Mouse (Mus musculus): ENCODE data around the gene En1.

The En1 gene

GRCm38 (mm10) chr1:120600149-120600445 lies 2.1 kb upstream of the En1 start:
- no peak for DNase-seq (ENCODE audit: low spot score)

- DNase-seq (ENCODE audit: low spot score): no peak
Measured at GRCm38 (mm10) chr1:120600516-120601252, 1.5 kb upstream of the En1 start.

- no peak for DNase-seq (ENCODE audit: low spot score)
Measured at GRCm38 (mm10) chr1:120601253-120601836, 873 bp upstream of the En1 start.

DNA sequence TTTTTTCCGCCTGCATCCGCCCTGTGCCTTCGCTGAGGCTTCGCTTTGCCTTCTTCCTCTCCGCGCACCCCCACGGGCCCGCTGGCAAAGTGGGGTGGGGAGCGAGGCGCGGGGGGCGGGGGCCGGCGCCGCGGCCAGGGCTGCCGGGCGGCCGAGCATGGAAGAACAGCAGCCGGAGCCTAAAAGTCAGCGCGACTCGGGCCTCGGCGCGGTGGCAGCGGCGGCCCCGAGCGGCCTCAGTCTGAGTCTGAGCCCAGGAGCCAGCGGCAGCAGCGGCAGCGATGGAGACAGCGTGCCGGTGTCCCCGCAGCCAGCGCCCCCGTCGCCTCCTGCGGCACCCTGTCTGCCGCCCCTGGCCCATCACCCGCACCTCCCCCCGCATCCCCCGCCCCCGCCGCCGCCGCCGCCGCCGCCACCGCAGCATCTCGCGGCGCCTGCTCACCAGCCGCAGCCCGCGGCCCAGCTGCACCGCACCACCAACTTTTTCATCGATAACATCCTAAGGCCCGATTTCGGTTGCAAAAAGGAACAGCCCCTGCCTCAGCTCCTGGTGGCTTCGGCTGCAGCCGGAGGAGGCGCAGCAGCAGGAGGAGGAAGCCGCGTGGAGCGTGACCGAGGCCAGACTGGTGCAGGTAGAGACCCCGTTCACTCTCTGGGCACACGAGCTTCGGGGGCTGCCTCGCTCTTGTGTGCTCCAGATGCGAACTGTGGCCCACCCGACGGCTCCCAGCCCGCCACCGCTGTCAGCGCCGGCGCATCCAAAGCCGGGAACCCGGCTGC lies 848 bp downstream of the En1 start:
- DNase-seq (ENCODE audit: low spot score): no peak

DNA sequence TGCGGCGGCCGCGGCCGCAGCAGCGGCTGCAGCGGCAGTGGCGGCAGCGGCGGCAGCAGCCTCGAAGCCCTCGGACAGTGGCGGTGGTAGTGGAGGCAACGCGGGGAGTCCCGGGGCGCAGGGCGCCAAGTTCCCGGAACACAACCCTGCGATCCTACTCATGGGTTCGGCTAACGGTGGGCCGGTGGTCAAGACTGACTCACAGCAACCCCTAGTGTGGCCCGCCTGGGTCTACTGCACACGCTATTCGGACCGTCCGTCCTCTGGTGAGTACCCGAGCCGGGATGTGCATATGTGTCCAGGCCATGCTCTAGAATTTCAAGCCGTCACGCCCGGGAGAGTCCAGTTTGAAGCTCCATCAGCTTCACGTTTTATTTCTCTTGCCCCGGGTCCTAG lies 1.4 kb downstream of the En1 start:
- no peak for DNase-seq (ENCODE audit: low spot score)

- DNase-seq (ENCODE audit: low spot score): no peak
Measured at GRCm38 (mm10) chr1:120604431-120605142, 2.4 kb downstream of the En1 start.

- DNase-seq (ENCODE audit: low spot score): no peak
Measured at GRCm38 (mm10) chr1:120605143-120605435, 2.9 kb downstream of the En1 start.

DNA sequence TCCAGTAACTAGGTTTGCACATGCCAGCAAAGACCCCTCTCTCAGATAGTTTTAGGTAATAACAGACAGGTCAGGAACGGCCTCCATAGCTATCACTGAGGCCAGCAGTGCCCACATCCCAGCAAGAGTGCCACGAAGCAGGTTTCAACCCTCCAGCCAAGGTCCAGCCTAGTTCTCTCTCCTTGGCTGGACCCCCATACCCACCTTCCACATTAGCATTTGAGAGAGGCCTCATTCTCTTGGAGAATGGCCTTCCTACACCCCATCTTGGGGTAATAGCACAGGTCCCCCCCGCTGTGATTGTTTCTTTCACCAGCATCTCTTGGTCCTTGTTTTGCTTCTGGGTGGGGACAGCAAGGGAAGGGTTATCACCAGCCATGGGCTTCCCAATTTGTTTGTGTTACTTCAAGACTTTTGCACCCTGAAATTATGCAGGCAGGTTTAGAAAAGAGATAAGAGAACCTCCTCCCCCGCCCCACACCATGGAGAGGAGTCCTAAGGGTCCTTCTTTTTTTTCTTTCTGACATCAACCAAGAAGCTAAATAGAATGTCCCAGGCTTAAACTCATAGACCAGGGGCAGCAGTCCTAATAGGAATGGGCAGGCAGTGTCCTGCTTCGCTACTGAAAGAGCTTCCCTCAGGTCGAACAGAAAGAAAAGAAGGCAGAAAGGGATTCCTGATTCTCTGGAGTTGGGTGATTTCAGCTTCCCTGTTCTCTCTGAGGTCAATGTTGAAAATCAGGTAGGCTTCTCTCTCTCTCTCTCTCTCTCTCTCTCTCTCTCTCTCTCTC lies 3.5 kb downstream of the En1 start:
- no peak for DNase-seq (ENCODE audit: low spot score)

- no peak for DNase-seq (ENCODE audit: low spot score)
Measured at GRCm38 (mm10) chr1:120606641-120607575, 4.7 kb downstream of the En1 start.

DNA sequence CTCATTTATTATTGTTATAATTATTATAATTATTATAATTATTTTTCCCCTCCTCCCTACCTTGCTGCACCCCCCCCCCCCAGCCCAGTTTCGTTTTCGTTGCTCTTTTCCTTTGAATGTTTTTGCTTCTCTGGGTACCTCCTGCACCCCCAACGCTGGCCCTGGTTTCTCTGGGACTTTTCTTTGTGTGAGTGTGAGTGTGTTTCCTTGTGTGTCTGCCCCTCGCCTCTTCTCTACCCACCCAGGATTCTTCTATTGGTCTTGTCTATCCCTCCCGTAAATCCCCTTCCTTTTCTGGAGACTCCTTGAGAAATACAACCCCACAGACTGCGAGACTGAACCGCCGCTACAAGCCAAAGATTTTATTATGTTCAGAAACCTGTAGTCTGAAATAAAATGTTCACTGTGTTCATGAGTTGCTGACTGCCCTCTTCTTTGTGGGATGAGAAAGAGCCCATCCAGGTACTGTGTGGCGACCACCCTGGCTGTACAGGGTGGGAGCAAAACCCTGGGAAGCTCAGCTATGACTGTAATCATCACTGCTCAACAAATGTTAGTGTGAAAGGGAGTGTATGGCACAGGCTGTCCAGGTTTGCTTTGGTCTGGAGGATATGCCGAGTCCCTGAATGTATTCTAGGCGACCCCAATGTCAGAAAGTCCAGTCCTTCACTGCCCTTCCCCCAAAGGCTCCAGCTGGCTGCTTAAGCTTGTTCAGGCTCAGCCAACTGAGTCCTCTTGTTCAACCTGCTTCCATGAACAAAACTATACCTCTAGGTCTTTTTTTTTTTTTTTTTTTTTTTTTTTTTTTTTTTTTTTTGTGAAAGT lies 5.6 kb downstream of the En1 start:
- DNase-seq (ENCODE audit: low spot score): no peak

DNA sequence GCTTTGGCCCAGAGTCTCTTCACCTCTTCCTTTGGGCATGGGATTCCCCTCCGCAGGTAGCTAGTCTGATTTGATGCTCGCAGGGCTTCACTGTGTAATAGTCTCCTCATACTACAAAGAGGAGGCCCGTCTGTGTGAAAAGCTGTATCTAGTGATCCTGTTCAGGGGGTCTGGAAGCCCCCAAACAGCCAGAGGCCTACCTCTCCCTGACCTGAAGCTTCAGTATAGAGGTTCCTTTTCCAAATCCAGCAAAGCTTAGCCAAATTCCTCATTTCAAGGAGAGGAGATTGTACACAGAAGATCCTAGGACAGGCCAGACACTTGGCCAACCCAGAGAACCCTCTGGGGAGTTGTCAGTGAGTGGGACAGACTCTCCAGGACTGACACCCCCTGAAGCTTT lies 6.2 kb downstream of the En1 start:
- no peak for DNase-seq (ENCODE audit: low spot score)

DNA sequence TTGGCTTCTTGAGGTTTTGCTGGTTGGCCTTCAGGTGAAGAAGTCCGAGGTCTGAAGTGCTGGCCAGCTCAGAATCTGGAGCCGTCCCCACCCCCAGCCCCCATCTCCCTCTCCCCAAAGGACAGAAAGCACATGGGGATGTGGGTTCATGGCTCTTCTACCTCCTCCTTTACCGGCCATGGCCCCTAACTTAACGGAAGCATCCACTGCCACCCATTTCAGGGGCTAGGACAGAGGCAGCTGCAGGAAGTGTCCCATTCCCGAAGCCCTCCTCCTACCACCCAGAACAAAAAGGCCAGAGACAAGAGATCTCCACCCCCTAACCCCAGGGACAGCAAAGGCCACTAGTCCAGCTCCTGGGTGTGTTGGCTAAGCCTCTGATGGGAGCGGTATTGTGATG lies 7.4 kb downstream of the En1 start:
- DNase-seq (ENCODE audit: low spot score): no peak

- no peak for DNase-seq (ENCODE audit: low spot score)
Measured at GRCm38 (mm10) chr1:120613461-120614306, 11.5 kb downstream of the En1 start.

DNA sequence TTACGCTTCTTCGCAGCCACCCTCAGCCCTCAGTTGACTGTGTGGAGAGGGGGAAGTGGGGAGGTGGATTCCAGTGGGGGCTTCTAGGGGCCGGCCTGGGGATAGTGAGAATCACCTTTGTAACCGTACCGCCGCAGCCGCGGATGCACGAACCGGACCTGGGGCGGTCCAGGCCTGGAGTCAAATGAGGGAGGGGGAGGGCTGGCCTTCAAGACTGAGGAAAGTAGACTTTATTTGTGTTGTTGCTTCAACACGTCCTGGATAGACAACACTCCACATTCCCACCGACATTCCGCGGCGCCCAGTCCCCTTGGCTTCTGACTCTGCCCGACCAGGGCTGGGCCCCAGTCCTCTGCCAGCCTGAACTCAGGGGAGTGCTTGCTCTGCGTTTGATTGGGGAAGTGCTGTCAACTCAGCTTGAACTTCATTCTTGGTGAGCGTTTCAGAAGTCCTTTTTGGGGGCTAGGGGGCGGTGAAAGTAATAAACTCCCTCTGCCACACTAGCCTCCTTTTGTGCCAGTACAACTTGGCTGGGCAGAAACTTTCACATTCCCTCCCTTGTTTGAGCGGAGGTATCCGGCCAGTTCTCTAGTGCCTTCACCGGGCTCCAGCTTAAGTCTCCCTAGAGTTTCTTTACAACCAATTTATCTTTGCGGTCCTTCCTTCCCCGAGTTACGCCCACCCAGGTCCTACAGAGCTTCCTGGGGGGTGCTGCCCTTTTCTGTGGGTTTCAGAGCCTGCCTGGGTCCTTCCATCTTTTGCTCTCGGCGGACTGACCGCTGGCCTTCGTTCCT lies 12.3 kb downstream of the En1 start:
- DNase-seq (ENCODE audit: low spot score): no peak

DNA sequence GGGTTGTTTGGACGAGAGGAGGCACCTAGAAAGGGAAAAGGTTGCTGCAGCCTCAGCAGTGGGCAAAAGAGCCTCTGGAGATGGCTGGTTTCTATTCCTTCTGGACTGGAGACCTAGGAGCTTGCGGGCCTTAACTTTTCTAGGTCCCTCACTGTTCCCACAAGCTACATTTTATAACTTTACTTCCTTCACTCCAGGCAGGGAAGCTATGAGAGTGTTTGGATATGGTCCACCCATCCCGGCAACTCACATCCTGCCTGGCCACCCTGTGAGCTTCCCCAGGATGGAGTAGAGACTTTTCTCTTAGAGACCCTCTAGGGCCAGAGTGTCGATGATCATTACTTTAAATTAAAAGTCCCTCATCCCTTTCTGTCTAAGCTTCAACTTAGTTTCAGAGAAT lies 13.3 kb downstream of the En1 start:
- no peak for DNase-seq (ENCODE audit: low spot score)

DNA sequence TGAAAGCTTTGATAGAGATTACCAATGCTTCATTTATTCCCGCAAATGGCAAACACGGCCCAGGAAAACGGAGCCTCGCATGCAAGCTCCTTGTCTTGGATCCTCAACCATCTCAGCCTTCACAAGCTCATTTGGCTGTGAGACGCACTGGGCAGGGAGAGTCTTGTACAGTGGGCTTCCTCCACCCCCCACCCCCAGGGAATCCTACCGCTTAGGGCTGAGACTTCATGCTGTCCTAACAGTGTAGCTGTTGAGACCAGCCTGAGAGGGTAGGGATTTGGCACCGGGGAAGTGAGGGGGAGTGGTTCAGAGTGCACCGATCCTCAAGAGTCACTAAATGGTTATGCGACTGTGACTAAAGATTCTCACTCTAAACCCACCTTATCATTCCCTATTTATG lies 13.7 kb downstream of the En1 start:
- no peak for DNase-seq (ENCODE audit: low spot score)

DNA sequence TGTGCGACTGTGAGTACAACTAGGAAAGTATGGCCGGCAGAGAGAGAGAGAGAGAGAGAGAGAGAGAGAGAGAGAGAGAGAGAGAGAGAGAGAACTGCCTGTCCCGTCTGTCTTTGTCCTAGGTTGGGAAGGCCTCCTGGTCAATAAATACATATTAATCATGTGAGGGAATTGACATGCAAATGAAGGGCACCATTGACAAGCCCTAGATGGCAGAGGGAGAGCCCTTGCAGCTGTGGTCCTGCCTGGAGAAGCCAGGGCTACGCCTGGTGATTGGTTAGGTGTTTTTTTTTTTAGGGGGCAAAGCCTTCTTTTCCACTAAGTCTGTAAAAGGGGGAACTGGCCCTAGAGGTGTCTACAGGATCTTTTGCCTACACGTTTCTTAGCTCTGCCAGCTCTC lies 19.2 kb downstream of the En1 start:
- no peak for DNase-seq (ENCODE audit: low spot score)

GRCm38 (mm10) chr1:120626930-120627621 lies 24.9 kb downstream of the En1 start:
- no peak for DNase-seq (ENCODE audit: low spot score)
